Mouse (Mus musculus): ENCODE measurements around the gene Tmem141. TPM values are rescaled to one million over a fixed set of nuclear protein-coding genes. Genes with fewer than 3 reads are reported as not detected.

Tmem141 gene
- polyA plus RNA-seq, 1 experiment from 2014 or later = 27.9 TPM

GRCm38 (mm10) chr2:25596765-25597510 is 24.9 kb downstream of the Tmem141 start:
- peaks cover 94% of the 10 kb centered on the region for H3K36me3 ChIP-seq (ENCODE audit: control insufficient read depth, insufficient read depth, low read length)
- H3K4me1 ChIP-seq (ENCODE audit: control insufficient read depth, insufficient read depth, low read length) = no peaks in the 10 kb centered on the region
- no peak overlapping the region for H3K27ac ChIP-seq (ENCODE audit: low read depth, low read length)
- ATAC-seq (no peak), DNase-seq (ENCODE audit: low spot score) (no peak)
- no peak overlapping the region for H3K9ac ChIP-seq (ENCODE audit: low read length)
- no peak overlapping the region for H3K4me3 ChIP-seq (ENCODE audit: low read depth, low read length)
- H3K9me3 ChIP-seq (replicated peaks; ENCODE audit: control insufficient read depth, low read length) = no peaks in the 10 kb centered on the region
- WGBS = 97% methylated on average over 5 of the region's 5 CpGs
- no peaks in the 10 kb centered on the region for H3K27me3 ChIP-seq (replicated peaks; ENCODE audit: control insufficient read depth, insufficient read depth, low read length)
- no peak overlapping the region for H3K4me2 ChIP-seq (ENCODE audit: low read length)

- WGBS = 87% methylated on average over 2 of the region's 2 CpGs
- H3K27ac ChIP-seq (ENCODE audit: low read depth, low read length) = no peak overlapping the region
- peaks cover 87% of the 10 kb centered on the region for H3K36me3 ChIP-seq (ENCODE audit: control insufficient read depth, insufficient read depth, low read length)
- no peaks in the 10 kb centered on the region for H3K9me3 ChIP-seq (replicated peaks; ENCODE audit: control insufficient read depth, low read length)
- ATAC-seq (no peak), DNase-seq (ENCODE audit: low spot score) (no peak)
- no peak overlapping the region for H3K9ac ChIP-seq (ENCODE audit: low read length)
- H3K4me1 ChIP-seq (ENCODE audit: control insufficient read depth, insufficient read depth, low read length) = no peaks in the 10 kb centered on the region
- no peaks in the 10 kb centered on the region for H3K27me3 ChIP-seq (replicated peaks; ENCODE audit: control insufficient read depth, insufficient read depth, low read length)
- no peak overlapping the region for H3K4me3 ChIP-seq (ENCODE audit: low read depth, low read length)
- H3K4me2 ChIP-seq (ENCODE audit: low read length) = no peak overlapping the region
Observed at GRCm38 (mm10) chr2:25591863-25592262, 29.9 kb downstream of the Tmem141 start.

- ATAC-seq = no peak
- no peak overlapping the region for H3K4me2 ChIP-seq (ENCODE audit: low read length)
- H3K36me3 ChIP-seq (ENCODE audit: control insufficient read depth, insufficient read depth, low read length) = peaks cover 88% of the 10 kb centered on the region
- no peaks in the 10 kb centered on the region for H3K27me3 ChIP-seq (replicated peaks; ENCODE audit: control insufficient read depth, insufficient read depth, low read length)
- H3K27ac ChIP-seq (ENCODE audit: low read depth, low read length) = no peak overlapping the region
- no peak overlapping the region for H3K9ac ChIP-seq (ENCODE audit: low read length)
- no peaks in the 10 kb centered on the region for H3K4me1 ChIP-seq (ENCODE audit: control insufficient read depth, insufficient read depth, low read length)
- 97% methylated on average over 8 of the region's 8 CpGs for WGBS
- H3K4me3 ChIP-seq (ENCODE audit: low read depth, low read length) = no peak overlapping the region
- DNase-seq (ENCODE audit: low spot score) = no peak
- H3K9me3 ChIP-seq (replicated peaks; ENCODE audit: control insufficient read depth, low read length) = no peaks in the 10 kb centered on the region
Observed at GRCm38 (mm10) chr2:25588227-25588907, 33.4 kb downstream of the Tmem141 start.

- H3K4me2 ChIP-seq (ENCODE audit: low read length) = no peak overlapping the region
- peaks cover 4% of the 10 kb centered on the region; the same call in 1 of the 2 replicates for H3K4me1 ChIP-seq (ENCODE audit: control insufficient read depth, insufficient read depth, low read length)
- no peak overlapping the region for H3K4me3 ChIP-seq (ENCODE audit: low read depth, low read length)
- 93% methylated on average over 8 of the region's 8 CpGs for WGBS
- H3K27me3 ChIP-seq (replicated peaks; ENCODE audit: control insufficient read depth, insufficient read depth, low read length) = no peaks in the 10 kb centered on the region
- DNase-seq (ENCODE audit: low spot score) = no peak
- H3K9me3 ChIP-seq (replicated peaks; ENCODE audit: control insufficient read depth, low read length) = no peaks in the 10 kb centered on the region
- ATAC-seq = no peak
- peaks cover 81% of the 10 kb centered on the region for H3K36me3 ChIP-seq (ENCODE audit: control insufficient read depth, insufficient read depth, low read length)
- no peak overlapping the region for H3K9ac ChIP-seq (ENCODE audit: low read length)
- H3K27ac ChIP-seq (ENCODE audit: low read depth, low read length) = no peak overlapping the region
Observed at GRCm38 (mm10) chr2:25587290-25587689, 34.5 kb downstream of the Tmem141 start.

GRCm38 (mm10) chr2:25585601-25586000 is 36.2 kb downstream of the Tmem141 start:
- WGBS = 80% methylated on average over 3 of the region's 3 CpGs
- H3K9me3 ChIP-seq (replicated peaks; ENCODE audit: control insufficient read depth, low read length) = no peaks in the 10 kb centered on the region
- no peak overlapping the region for H3K27ac ChIP-seq (ENCODE audit: low read depth, low read length)
- H3K4me1 ChIP-seq (ENCODE audit: control insufficient read depth, insufficient read depth, low read length) = peaks cover 6% of the 10 kb centered on the region; the same call in 1 of the 2 replicates
- no peak for DNase-seq (ENCODE audit: low spot score)
- H3K9ac ChIP-seq (ENCODE audit: low read length) = no peak overlapping the region
- ATAC-seq = no peak
- peaks cover 4% of the 10 kb centered on the region for H3K27me3 ChIP-seq (replicated peaks; ENCODE audit: control insufficient read depth, insufficient read depth, low read length)
- H3K4me3 ChIP-seq (ENCODE audit: low read depth, low read length) = no peak overlapping the region
- peaks cover 64% of the 10 kb centered on the region for H3K36me3 ChIP-seq (ENCODE audit: control insufficient read depth, insufficient read depth, low read length)
- H3K4me2 ChIP-seq (ENCODE audit: low read length) = no peak overlapping the region

- Histone ChIP-seq H3K27ac (ENCODE audit: low read depth, low read length) (no peak overlapping the region), H3K36me3 (ENCODE audit: control insufficient read depth, insufficient read depth, low read length) (peaks cover 56% of the 10 kb centered on the region)
- no peak for ATAC-seq
Observed at GRCm38 (mm10) chr2:25584856-25585255, 36.9 kb downstream of the Tmem141 start.

GRCm38 (mm10) chr2:25584152-25584551 is 37.7 kb downstream of the Tmem141 start:
- H3K4me3 ChIP-seq (ENCODE audit: low read depth, low read length) = no peak overlapping the region
- DNase-seq (ENCODE audit: low spot score) (no peak), ATAC-seq (no peak)
- H3K27ac ChIP-seq (ENCODE audit: low read depth, low read length) = no peak overlapping the region
- H3K9me3 ChIP-seq (replicated peaks; ENCODE audit: control insufficient read depth, low read length) = no peaks in the 10 kb centered on the region
- peaks cover 50% of the 10 kb centered on the region for H3K36me3 ChIP-seq (ENCODE audit: control insufficient read depth, insufficient read depth, low read length)
- H3K9ac ChIP-seq (ENCODE audit: low read length) = no peak overlapping the region
- H3K4me2 ChIP-seq (ENCODE audit: low read length) = no peak overlapping the region
- H3K27me3 ChIP-seq (replicated peaks; ENCODE audit: control insufficient read depth, insufficient read depth, low read length) = peaks cover 19% of the 10 kb centered on the region
- H3K4me1 ChIP-seq (ENCODE audit: control insufficient read depth, insufficient read depth, low read length) = peaks cover 6% of the 10 kb centered on the region; the same call in 1 of the 2 replicates
- 89% methylated on average over 3 of the region's 3 CpGs for WGBS

More at GRCm38 (mm10) chr2:25584856-25585255, 36.9 kb downstream of the Tmem141 start:
- no peak overlapping the region for H3K4me3 ChIP-seq (ENCODE audit: low read depth, low read length)
- H3K27me3 ChIP-seq (replicated peaks; ENCODE audit: control insufficient read depth, insufficient read depth, low read length) = peaks cover 12% of the 10 kb centered on the region
- no peaks in the 10 kb centered on the region for H3K9me3 ChIP-seq (replicated peaks; ENCODE audit: control insufficient read depth, low read length)
- H3K9ac ChIP-seq (ENCODE audit: low read length) = no peak overlapping the region
- peaks cover 6% of the 10 kb centered on the region; the same call in 1 of the 2 replicates for H3K4me1 ChIP-seq (ENCODE audit: control insufficient read depth, insufficient read depth, low read length)
- no peak for DNase-seq (ENCODE audit: low spot score)
- H3K4me2 ChIP-seq (ENCODE audit: low read length) = no peak overlapping the region
- 81% methylated on average over 4 of the region's 4 CpGs for WGBS

- ATAC-seq (no peak), DNase-seq (ENCODE audit: low spot score) (no peak)
- WGBS = 68% methylated on average over 4 of the region's 4 CpGs
- H3K36me3 ChIP-seq (ENCODE audit: control insufficient read depth, insufficient read depth, low read length) = peaks cover 48% of the 10 kb centered on the region
- no peaks in the 10 kb centered on the region for H3K9me3 ChIP-seq (replicated peaks; ENCODE audit: control insufficient read depth, low read length)
- no peak overlapping the region for H3K9ac ChIP-seq (ENCODE audit: low read length)
- H3K27me3 ChIP-seq (replicated peaks; ENCODE audit: control insufficient read depth, insufficient read depth, low read length) = peaks cover 24% of the 10 kb centered on the region
- peaks cover 6% of the 10 kb centered on the region; the same call in 1 of the 2 replicates for H3K4me1 ChIP-seq (ENCODE audit: control insufficient read depth, insufficient read depth, low read length)
- H3K4me2 ChIP-seq (ENCODE audit: low read length) = no peak overlapping the region
- no peak overlapping the region for H3K27ac ChIP-seq (ENCODE audit: low read depth, low read length)
- no peak overlapping the region for H3K4me3 ChIP-seq (ENCODE audit: low read depth, low read length)
Observed at GRCm38 (mm10) chr2:25583571-25583970, 38.2 kb downstream of the Tmem141 start.

- Histone ChIP-seq H3K4me2 (ENCODE audit: low read length) (no peak overlapping the region), H3K27ac (ENCODE audit: low read depth, low read length) (0 out of 2 replicates have a peak overlapping the region, but pooled peaks have one; percentile 5), H3K4me1 (ENCODE audit: control insufficient read depth, insufficient read depth, low read length) (peaks cover 6% of the 10 kb centered on the region; the same call in 1 of the 2 replicates), H3K9me3 (replicated peaks; ENCODE audit: control insufficient read depth, low read length) (no peaks in the 10 kb centered on the region), H3K4me3 (ENCODE audit: low read depth, low read length) (no peak overlapping the region), H3K36me3 (ENCODE audit: control insufficient read depth, insufficient read depth, low read length) (peaks cover 44% of the 10 kb centered on the region), H3K9ac (ENCODE audit: low read length) (peak overlapping the region; percentile 32), H3K27me3 (replicated peaks; ENCODE audit: control insufficient read depth, insufficient read depth, low read length) (peaks cover 29% of the 10 kb centered on the region)
- WGBS = 84% methylated on average over 6 of the region's 6 CpGs
- DNase-seq (ENCODE audit: low spot score) (no peak), ATAC-seq (no peak)
Observed at GRCm38 (mm10) chr2:25583120-25583481, 38.7 kb downstream of the Tmem141 start.
